Comparison of ENCODE assay signal across 8 mouse cellular contexts in the genomic region with DNA sequence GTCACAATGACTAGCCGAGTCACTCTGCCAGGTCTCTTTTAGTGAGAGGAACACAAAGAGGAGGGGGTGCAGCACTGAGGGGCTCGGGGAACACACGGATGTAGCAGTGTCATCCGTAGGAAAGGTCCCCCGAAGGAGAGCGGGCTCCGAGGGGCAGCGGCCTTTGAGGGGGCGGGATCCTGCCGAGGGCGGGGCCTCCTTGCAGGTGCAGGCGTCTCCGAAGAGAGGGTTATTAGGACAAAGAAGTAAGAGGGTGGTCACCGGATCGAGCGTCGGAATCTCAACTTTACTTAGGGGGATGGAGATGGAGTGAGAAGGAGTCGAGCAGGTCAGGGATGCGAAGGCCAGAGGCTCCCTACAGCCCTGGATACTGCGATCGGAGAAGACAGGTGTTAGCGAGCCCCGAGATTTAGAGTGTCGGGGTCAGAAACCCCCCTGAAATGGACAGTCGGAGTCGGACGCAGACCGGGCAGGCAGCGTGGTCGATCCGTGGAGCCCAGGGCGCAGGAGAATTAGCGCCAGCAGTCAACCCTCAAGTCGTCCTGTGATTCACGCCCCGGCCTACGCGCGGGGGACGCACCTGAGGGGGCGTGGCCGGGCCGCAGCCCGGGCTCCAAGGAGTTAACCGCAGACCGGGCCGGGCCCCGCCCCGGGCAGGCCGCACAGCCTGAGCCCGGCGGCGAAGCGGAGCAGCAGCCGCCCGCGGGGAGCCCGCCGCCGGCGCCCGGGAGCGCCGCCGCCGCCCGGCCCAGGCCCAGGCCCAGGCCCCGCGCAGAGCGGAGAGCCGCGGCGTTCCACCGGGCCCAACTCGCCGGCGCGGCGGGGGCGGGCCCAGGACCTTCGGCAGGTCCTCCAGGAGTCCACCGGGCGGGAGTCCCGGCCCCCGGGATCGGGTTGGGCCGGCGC. TPM values are rescaled to one million over a fixed set of nuclear protein-coding genes. Genes with fewer than 3 reads are reported as not detected.
A peak's percentile ranks its signal among the peaks of the same experiment; 100 is the strongest.
DNase-seq lines count a peak whose midpoint lies in the region; ATAC-seq and TF ChIP-seq lines count a peak whose summit lies in the region.

No protein-coding gene starts in this region.

- peak; percentile 22; the same call in 1 of the 2 replicates for TF ChIP-seq POLR2A in cortical plate, adult 2 months (IDR thresholded peaks at IDR 0.05; ENCODE audit: extremely low read depth, insufficient read depth, low read length)
- no peak; the same call in 1 of the 2 replicates for TF ChIP-seq POLR2A in spleen, adult 2 months (IDR thresholded peaks at IDR 0.05; ENCODE audit: low read depth, low read length)

- no peaks in the 10 kb centered on the region for H3K4me1 ChIP-seq in cortical plate, adult 2 months (ENCODE audit: control insufficient read depth, insufficient read depth, low read length)
- peaks cover 10% of the 10 kb centered on the region for H3K4me1 ChIP-seq in limb, embryonic 12.5 days (replicated peaks)
- H3K4me1 ChIP-seq in midbrain, embryonic 13.5 days (replicated peaks): peaks cover 21% of the 10 kb centered on the region
- no peaks in the 10 kb centered on the region for H3K4me1 ChIP-seq in spleen, adult 2 months (ENCODE audit: control insufficient read depth, insufficient read depth, insufficient read length)

- H3K27ac ChIP-seq in cortical plate, adult 2 months (ENCODE audit: insufficient read depth, low read length): peak overlapping the region; percentile 78
- H3K27ac ChIP-seq in limb, embryonic 12.5 days: peak overlapping the region; percentile 94
- H3K27ac ChIP-seq in midbrain, embryonic 13.5 days: peak overlapping the region; percentile 97
- H3K27ac ChIP-seq in spleen, adult 2 months (ENCODE audit: insufficient read depth, low read length): peak overlapping the region; percentile 91

- H3K4me2 ChIP-seq in limb, embryonic 12.5 days: peak overlapping the region; percentile 85
- H3K4me2 ChIP-seq in midbrain, embryonic 13.5 days (replicated peaks): peak overlapping the region; percentile 97

- TF ChIP-seq CTCF in cortical plate, adult 2 months (IDR thresholded peaks at IDR 0.05; ENCODE audit: extremely low read depth, insufficient read depth, low read length): no peak
- TF ChIP-seq CTCF in spleen, adult 2 months (IDR thresholded peaks at IDR 0.05; ENCODE audit: extremely low read depth, insufficient read depth, insufficient read length, insufficient replicate concordance): no peak

- H3K9ac ChIP-seq in limb, embryonic 12.5 days (replicated peaks): peak overlapping the region; percentile 99
- H3K9ac ChIP-seq in midbrain, embryonic 13.5 days (replicated peaks): peak overlapping the region; percentile 100

- DNase-seq in heart, adult 18-20 months: peak; percentile 71 to 77
- no peak for DNase-seq in heart, adult 8-10 months (ENCODE audit: low spot score)
- peak; percentile 71 for DNase-seq in gastrocnemius, postnatal 14 days
- DNase-seq in kidney, adult 11 months: peak; percentile 80
- DNase-seq in spleen, adult 2 months (ENCODE audit: low read depth in 1 of 2, low spot score in 2 of 2): peak; percentile 59 to 81

- under 1% methylated on average over 81 of the region's 88 CpGs for WGBS in limb, embryonic 12.5 days
- under 1% methylated on average over 86 of the region's 88 CpGs for WGBS in midbrain, embryonic 13.5 days
- under 1% methylated on average over 84 of the region's 88 CpGs for WGBS in spleen, adult 2 months

- peak overlapping the region; percentile 61 for H3K4me3 ChIP-seq in cortical plate, adult 2 months (ENCODE audit: insufficient read depth, low read length)
- peak overlapping the region; percentile 99 for H3K4me3 ChIP-seq in limb, embryonic 12.5 days (replicated peaks)
- H3K4me3 ChIP-seq in midbrain, embryonic 13.5 days (replicated peaks): peak overlapping the region; percentile 98
- peak overlapping the region; percentile 65 for H3K4me3 ChIP-seq in spleen, adult 2 months (ENCODE audit: extremely low read depth, insufficient read depth, insufficient read length)

- intact Hi-C loops in gastrocnemius, postnatal 14 days (cut with DNase I; ENCODE audit: low total_unique reads): no loop called here

- H3K9me3 ChIP-seq in limb, embryonic 12.5 days: no peaks in the 10 kb centered on the region
- no peaks in the 10 kb centered on the region for H3K9me3 ChIP-seq in midbrain, embryonic 13.5 days

- H3K36me3 ChIP-seq in limb, embryonic 12.5 days: peaks cover 29% of the 10 kb centered on the region
- H3K36me3 ChIP-seq in midbrain, embryonic 13.5 days: peaks cover 28% of the 10 kb centered on the region
- H3K36me3 ChIP-seq in spleen, adult 2 months (ENCODE audit: control insufficient read depth, insufficient read depth, low read length): peaks cover 21% of the 10 kb centered on the region

- peak; percentile 50; the same call in 1 of the 2 replicates for ATAC-seq in limb, embryonic 12.5 days (ENCODE audit: insufficient number of reproducible peaks, insufficient read depth, low FRiP score, low TSS enrichment, low read depth)
- ATAC-seq in midbrain, embryonic 13.5 days: peak; percentile 77

- H3K27me3 ChIP-seq in limb, embryonic 12.5 days: no peaks in the 10 kb centered on the region
- H3K27me3 ChIP-seq in midbrain, embryonic 13.5 days: no peaks in the 10 kb centered on the region
- H3K27me3 ChIP-seq in spleen, adult 2 months (ENCODE audit: control insufficient read depth, insufficient read depth, low read length): no peaks in the 10 kb centered on the region

RNA-seq across cellular contexts. Expression of a gene that starts 1.0 kb away (rescaled TPM):
- total RNA-seq in heart, adult 18-20 months (2021): 10 to 100 TPM; 30.8 to 32.7 TPM
- total RNA-seq in heart, adult 8-10 months (2022): 10 to 100 TPM; 31.3 to 38.2 (median 35.2) TPM
- polyA plus RNA-seq in cortical plate, adult 2 months (2012; rRNA removed): 77.0 and 78.5 TPM in 2 replicates
- 10 to 100 TPM; 25.2 to 28.0 TPM for total RNA-seq in gastrocnemius, postnatal 14 days (2021)
- 13.3 TPM in 2 replicates for polyA plus RNA-seq in limb, embryonic 12.5 days (2016; fragmentation: Nextera tagmentation; extraction: Ambion mirVana)
- polyA plus RNA-seq in midbrain, embryonic 13.5 days (2015; fragmentation: Nextera tagmentation; extraction: Ambion mirVana): 6.1 and 8.4 TPM in 2 replicates
- polyA plus RNA-seq in spleen, adult 2 months (2012; rRNA removed): 49.6 and 64.5 TPM in 2 replicates

RNA-seq across cellular contexts. Expression of a gene that starts 11.7 kb away (rescaled TPM):
- total RNA-seq in heart, adult 18-20 months (2021): 1 to 10 TPM in 1 of 2 experiments, under 1 TPM in 1; 0.82 to 4.7 TPM
- 1 to 10 TPM in 1 of 4 experiments, under 1 TPM in 3; 0.24 to 1.1 (median 0.69) TPM for total RNA-seq in heart, adult 8-10 months (2022)
- 1.0 and 1.8 TPM in 2 replicates for polyA plus RNA-seq in cortical plate, adult 2 months (2012; rRNA removed)
- total RNA-seq in gastrocnemius, postnatal 14 days (2021): not detected
- 2.7 and 3.5 TPM in 2 replicates for polyA plus RNA-seq in limb, embryonic 12.5 days (2016; fragmentation: Nextera tagmentation; extraction: Ambion mirVana)
- polyA plus RNA-seq in midbrain, embryonic 13.5 days (2015; fragmentation: Nextera tagmentation; extraction: Ambion mirVana): 4.1 and 4.7 TPM in 2 replicates
- polyA plus RNA-seq in spleen, adult 2 months (2012; rRNA removed): 109 and 140 TPM in 2 replicates

RNA-seq across cellular contexts. Expression of a gene that starts 13.8 kb away (rescaled TPM):
- total RNA-seq in heart, adult 18-20 months (2021): under 1 TPM in 1 of 2 experiments, not detected in 1; 0.26 TPM
- not detected for total RNA-seq in heart, adult 8-10 months (2022)
- 1.8 and 1.9 TPM in 2 replicates for polyA plus RNA-seq in cortical plate, adult 2 months (2012; rRNA removed)
- total RNA-seq in gastrocnemius, postnatal 14 days (2021): not detected
- polyA plus RNA-seq in limb, embryonic 12.5 days (2016; fragmentation: Nextera tagmentation; extraction: Ambion mirVana): 0.24 TPM in 1 of 2 replicates, not detected in the other
- polyA plus RNA-seq in midbrain, embryonic 13.5 days (2015; fragmentation: Nextera tagmentation; extraction: Ambion mirVana): 0.30 and 0.83 TPM in 2 replicates
- polyA plus RNA-seq in spleen, adult 2 months (2012; rRNA removed): not detected in 2 replicates

RNA-seq across cellular contexts. Expression of a gene that starts 40.8 kb away (rescaled TPM):
- 1 to 10 TPM in 1 of 2 experiments, not detected in 1; 1.1 TPM for total RNA-seq in heart, adult 18-20 months (2021)
- not detected for total RNA-seq in heart, adult 8-10 months (2022)
- 0.08 TPM in 1 of 2 replicates, not detected in the other for polyA plus RNA-seq in cortical plate, adult 2 months (2012; rRNA removed)
- not detected for total RNA-seq in gastrocnemius, postnatal 14 days (2021)
- not detected in 2 replicates for polyA plus RNA-seq in limb, embryonic 12.5 days (2016; fragmentation: Nextera tagmentation; extraction: Ambion mirVana)
- not detected in 2 replicates for polyA plus RNA-seq in midbrain, embryonic 13.5 days (2015; fragmentation: Nextera tagmentation; extraction: Ambion mirVana)
- polyA plus RNA-seq in spleen, adult 2 months (2012; rRNA removed): 15.3 and 17.1 TPM in 2 replicates

RNA-seq across cellular contexts. Expression of a gene that starts 50.0 kb away (rescaled TPM):
- total RNA-seq in heart, adult 18-20 months (2021): 10 to 100 TPM; 29.2 to 31.7 TPM
- 10 to 100 TPM; 28.7 to 39.4 (median 32.4) TPM for total RNA-seq in heart, adult 8-10 months (2022)
- 75.7 and 82.6 TPM in 2 replicates for polyA plus RNA-seq in cortical plate, adult 2 months (2012; rRNA removed)
- 10 to 100 TPM; 25.7 to 25.9 TPM for total RNA-seq in gastrocnemius, postnatal 14 days (2021)
- polyA plus RNA-seq in limb, embryonic 12.5 days (2016; fragmentation: Nextera tagmentation; extraction: Ambion mirVana): 62.0 and 63.8 TPM in 2 replicates
- polyA plus RNA-seq in midbrain, embryonic 13.5 days (2015; fragmentation: Nextera tagmentation; extraction: Ambion mirVana): 54.4 and 60.3 TPM in 2 replicates
- 85.4 and 191 TPM in 2 replicates for polyA plus RNA-seq in spleen, adult 2 months (2012; rRNA removed)

Comparison
In these comparisons a context has a peak if more than half of its experiments do, and no peak if none do; other contexts are left out.
1. RNA of a gene that starts 11.7 kb away (polyA plus RNA-seq): 109 to 140 TPM in spleen, adult 2 months; 4.1 to 4.7 TPM in midbrain, embryonic 13.5 days, 2.7 to 3.5 TPM in limb, embryonic 12.5 days and 1.0 to 1.8 TPM in cortical plate, adult 2 months; every median in the first group is over 10 times any median in the second.
2. Peak in every context shown above with its lines, with median percentiles within 50 percentile points of each other: H3K27ac ChIP-seq and H3K4me3 ChIP-seq.